Mouse (Mus musculus): ENCODE results near the gene Jakmip3. TPM values are rescaled to one million over a fixed set of nuclear protein-coding genes. Genes with fewer than 3 reads are reported as not detected.

Gene Jakmip3
- polyA plus RNA-seq, 1 experiment from 2014 or later = not detected

DNA sequence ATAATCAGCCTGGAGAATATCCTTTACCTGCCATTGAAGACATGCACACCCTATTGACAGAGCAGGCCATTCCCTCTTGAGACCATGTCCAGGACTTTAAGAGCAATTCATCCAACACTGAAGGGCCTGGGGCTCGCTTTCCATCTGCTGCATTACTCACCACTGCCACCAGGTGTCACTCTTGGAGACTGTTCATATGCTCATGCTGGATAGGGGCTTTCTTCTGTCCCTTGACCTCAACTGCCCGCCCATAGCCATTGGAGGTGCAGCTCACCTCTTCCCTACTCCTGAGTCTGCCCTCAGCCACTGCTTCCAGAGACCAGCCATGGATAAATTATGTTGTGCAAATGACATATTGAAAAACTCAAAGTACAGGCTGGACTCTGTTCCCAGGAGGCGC is 70.5 kb downstream of the Jakmip3 start:
- ATAC-seq (ENCODE audit: extremely low read depth, insufficient number of reproducible peaks, low FRiP score, low TSS enrichment) = no peak
- no peaks in the 10 kb centered on the region for H3K36me3 ChIP-seq
- H3K4me3 ChIP-seq = no peak overlapping the region
- WGBS = 37% methylated on average over 3 of the region's 3 CpGs
- H3K4me1 ChIP-seq = peaks cover 9% of the 10 kb centered on the region; the same call in 1 of the 2 replicates
- no peak overlapping the region for H3K27ac ChIP-seq (replicated peaks)
- H3K9ac ChIP-seq = no peak overlapping the region
- peaks cover 24% of the 10 kb centered on the region for H3K27me3 ChIP-seq (replicated peaks)
- no peaks in the 10 kb centered on the region for H3K9me3 ChIP-seq
- no peak overlapping the region for H3K4me2 ChIP-seq

DNA sequence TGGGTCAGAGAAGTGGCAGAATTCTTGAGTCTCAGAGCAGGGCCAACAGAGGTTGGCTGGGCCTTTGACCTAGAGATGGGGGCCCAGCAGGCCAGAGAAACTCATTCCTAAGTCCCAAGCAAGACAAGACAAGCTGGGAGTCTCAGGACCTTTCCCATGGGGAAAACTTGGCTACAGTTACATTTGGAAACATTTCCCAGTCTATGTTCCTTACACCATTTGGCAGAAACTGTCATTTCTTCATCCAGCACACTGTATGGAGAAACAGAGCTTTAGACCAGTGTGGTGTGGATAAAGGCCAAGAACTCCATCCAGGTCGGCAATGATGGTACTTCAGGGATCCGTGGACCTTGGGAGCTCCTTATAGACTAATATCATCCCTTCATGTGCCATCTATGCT is 71.1 kb downstream of the Jakmip3 start:
- WGBS = 84% methylated on average over 2 of the region's 2 CpGs
- no peak overlapping the region for H3K27ac ChIP-seq (replicated peaks)
- no peak overlapping the region for H3K9ac ChIP-seq
- H3K4me2 ChIP-seq = no peak overlapping the region
- H3K4me3 ChIP-seq = no peak overlapping the region
- peaks cover 25% of the 10 kb centered on the region for H3K27me3 ChIP-seq (replicated peaks)
- ATAC-seq (ENCODE audit: extremely low read depth, insufficient number of reproducible peaks, low FRiP score, low TSS enrichment) = no peak
- H3K36me3 ChIP-seq = no peaks in the 10 kb centered on the region
- no peaks in the 10 kb centered on the region for H3K9me3 ChIP-seq
- peaks cover 15% of the 10 kb centered on the region; the same call in 1 of the 2 replicates for H3K4me1 ChIP-seq

DNA sequence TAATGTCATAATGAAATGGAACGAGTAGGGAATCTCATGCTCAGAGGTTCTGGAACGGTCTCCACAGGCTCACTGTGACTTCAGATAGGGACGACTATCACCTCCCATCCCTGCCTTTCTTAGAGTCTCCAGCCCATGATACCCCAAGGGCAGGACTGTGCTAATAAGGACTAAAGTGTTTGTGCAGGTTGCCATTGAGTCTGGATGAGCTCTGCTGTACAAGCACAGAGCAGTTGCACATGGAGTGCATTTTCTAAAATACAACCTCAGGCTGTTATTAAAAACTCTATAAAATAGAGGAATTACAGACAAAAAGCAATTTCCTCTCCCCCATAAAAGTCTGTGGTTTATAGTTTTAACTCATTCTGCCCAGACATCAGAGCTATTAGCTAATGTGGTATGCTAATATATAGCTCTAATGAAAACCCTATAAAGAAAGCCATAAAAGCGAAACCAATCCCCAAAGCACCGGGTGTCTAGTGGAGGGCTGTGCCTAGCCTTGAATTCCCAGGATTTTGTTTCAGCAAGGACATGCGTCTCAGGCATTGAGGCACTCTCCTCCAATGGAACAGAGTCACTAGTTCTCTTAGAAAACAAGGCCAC is 72.3 kb downstream of the Jakmip3 start:
- H3K27me3 ChIP-seq (replicated peaks) = peaks cover 25% of the 10 kb centered on the region
- peaks cover 16% of the 10 kb centered on the region; the same call in 1 of the 2 replicates for H3K4me1 ChIP-seq
- H3K9ac ChIP-seq = no peak overlapping the region
- H3K4me2 ChIP-seq = no peak overlapping the region
- 71% methylated on average over 6 of the region's 6 CpGs for WGBS
- no peak overlapping the region for H3K4me3 ChIP-seq
- H3K9me3 ChIP-seq = no peaks in the 10 kb centered on the region
- H3K36me3 ChIP-seq = no peaks in the 10 kb centered on the region
- no peak for ATAC-seq (ENCODE audit: extremely low read depth, insufficient number of reproducible peaks, low FRiP score, low TSS enrichment)
- no peak overlapping the region for H3K27ac ChIP-seq (replicated peaks)

DNA sequence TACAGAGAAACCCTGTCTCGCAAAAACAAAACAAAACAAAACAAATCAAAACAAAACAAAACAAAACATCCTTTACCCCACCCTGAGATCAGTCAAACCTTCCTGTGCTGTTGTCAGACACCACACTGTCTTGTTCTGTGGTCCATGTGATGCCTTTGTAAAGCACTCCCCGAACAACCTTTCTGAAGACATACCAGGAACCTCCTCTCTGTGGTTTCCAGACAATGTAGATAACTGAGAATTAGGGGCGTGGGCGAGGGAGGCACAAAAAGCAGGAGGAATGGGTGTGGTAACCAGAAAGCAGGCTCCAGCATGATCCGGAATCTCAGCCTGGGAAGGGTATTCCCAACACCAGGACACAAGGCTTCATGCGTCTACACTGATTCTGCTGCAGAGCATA is 74.6 kb downstream of the Jakmip3 start:
- Histone ChIP-seq H3K9ac (no peak overlapping the region), H3K36me3 (no peaks in the 10 kb centered on the region), H3K4me3 (no peak overlapping the region), H3K4me2 (no peak overlapping the region), H3K27ac (replicated peaks) (no peak overlapping the region), H3K27me3 (replicated peaks) (peaks cover 10% of the 10 kb centered on the region; the same call in 1 of the 2 replicates), H3K4me1 (peaks cover 16% of the 10 kb centered on the region; the same call in 1 of the 2 replicates), H3K9me3 (no peaks in the 10 kb centered on the region)
- no peak for ATAC-seq (ENCODE audit: extremely low read depth, insufficient number of reproducible peaks, low FRiP score, low TSS enrichment)
- WGBS = 65% methylated on average over 6 of the region's 6 CpGs

DNA sequence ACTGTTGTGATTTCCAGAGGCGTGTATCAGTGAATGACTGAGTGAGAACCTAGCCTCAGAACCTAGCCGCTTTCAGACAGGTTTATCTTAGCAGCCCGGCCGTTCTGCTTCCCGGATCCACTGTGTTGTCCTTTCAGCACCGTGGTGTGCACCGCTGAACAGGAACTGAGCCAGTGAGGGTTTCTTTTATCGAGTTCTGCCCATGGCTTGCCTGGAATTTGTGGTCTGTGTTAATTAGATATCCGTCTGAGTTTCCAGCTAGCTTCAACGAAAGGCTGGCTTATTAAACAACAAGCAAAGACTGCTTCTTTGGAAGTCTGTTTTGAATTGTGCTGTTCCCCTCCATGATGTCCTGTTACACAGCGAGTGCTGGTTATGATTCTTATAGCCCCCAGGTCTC is 75.8 kb downstream of the Jakmip3 start:
- Histone ChIP-seq H3K36me3 (no peaks in the 10 kb centered on the region), H3K27ac (replicated peaks) (no peak overlapping the region), H3K9me3 (no peaks in the 10 kb centered on the region), H3K4me3 (no peak overlapping the region), H3K9ac (no peak overlapping the region), H3K27me3 (replicated peaks) (0 out of 2 replicates have a peak, but pooled peaks cover 6% of the 10 kb centered on the region), H3K4me1 (peaks cover 20% of the 10 kb centered on the region), H3K4me2 (no peak overlapping the region)
- WGBS = 34% methylated on average over 11 of the region's 11 CpGs
- ATAC-seq (ENCODE audit: extremely low read depth, insufficient number of reproducible peaks, low FRiP score, low TSS enrichment) = no peak

DNA sequence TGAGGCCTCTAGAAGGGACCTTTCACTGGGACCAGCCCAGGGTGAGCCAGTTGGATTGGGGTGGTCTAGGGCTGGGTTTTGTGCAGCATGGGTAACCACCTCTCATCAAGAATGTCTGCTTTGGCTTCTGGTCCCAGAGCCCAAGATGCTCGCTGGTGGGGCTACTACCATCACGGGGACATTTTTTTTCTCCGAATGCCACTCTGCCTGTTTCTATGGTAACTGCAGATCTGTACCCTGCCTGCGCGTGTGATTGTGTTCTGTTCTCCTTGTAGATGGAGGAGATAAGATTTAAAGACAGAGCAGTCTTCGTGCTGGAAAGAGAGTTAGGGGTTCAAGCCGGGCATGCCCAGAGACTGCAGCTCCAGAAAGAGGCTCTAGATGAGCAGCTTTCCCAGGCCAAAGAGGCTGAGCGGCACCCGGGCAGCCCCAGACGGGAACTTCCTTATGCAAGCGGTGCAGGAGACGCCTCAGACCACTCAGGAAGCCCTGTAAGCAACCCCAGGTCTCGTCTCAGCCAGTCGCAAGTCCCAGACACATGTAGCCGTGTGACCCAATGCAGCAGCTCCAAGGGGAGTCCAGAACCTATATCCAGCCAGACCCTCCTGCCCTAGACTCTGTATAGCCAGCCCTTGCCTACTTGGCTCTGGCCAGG is 76.8 kb downstream of the Jakmip3 start:
- H3K9me3 ChIP-seq = no peaks in the 10 kb centered on the region
- 0 out of 2 replicates have a peak, but pooled peaks cover 6% of the 10 kb centered on the region for H3K27me3 ChIP-seq (replicated peaks)
- H3K27ac ChIP-seq (replicated peaks) = no peak overlapping the region
- H3K4me1 ChIP-seq = peaks cover 20% of the 10 kb centered on the region
- H3K4me2 ChIP-seq = no peak overlapping the region
- no peak for ATAC-seq (ENCODE audit: extremely low read depth, insufficient number of reproducible peaks, low FRiP score, low TSS enrichment)
- no peak overlapping the region for H3K4me3 ChIP-seq
- no peaks in the 10 kb centered on the region for H3K36me3 ChIP-seq
- WGBS = 67% methylated on average over 15 of the region's 15 CpGs
- H3K9ac ChIP-seq = no peak overlapping the region

DNA sequence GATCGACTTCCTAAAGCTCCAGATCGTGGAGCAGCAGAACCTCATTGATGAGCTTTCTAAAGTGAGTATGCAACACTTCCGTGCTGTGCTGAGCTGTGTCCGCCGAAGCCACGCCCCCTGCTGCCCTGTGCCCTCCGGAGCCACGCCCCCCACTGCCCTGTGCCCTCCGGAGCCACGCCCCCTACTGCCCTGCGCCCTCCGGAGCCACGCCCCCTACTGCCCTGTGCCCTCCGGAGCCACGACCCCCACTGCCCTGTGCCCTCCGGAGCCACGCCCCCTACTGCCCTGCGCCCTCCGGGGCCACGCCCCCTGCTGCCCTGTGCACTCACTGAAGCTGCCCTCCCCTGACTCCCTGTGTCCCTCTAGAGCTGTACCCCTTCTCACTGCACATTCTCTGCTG is 80.4 kb downstream of the Jakmip3 start:
- Histone ChIP-seq H3K9ac (no peak overlapping the region), H3K27me3 (replicated peaks) (peaks cover 9% of the 10 kb centered on the region; the same call in 1 of the 2 replicates), H3K36me3 (no peaks in the 10 kb centered on the region), H3K4me2 (peak overlapping the region; percentile 50), H3K9me3 (no peaks in the 10 kb centered on the region), H3K27ac (replicated peaks) (no peak overlapping the region), H3K4me1 (peaks cover 17% of the 10 kb centered on the region), H3K4me3 (peak overlapping the region; percentile 24)
- WGBS = 17% methylated on average over 20 of the region's 20 CpGs
- no peak for ATAC-seq (ENCODE audit: extremely low read depth, insufficient number of reproducible peaks, low FRiP score, low TSS enrichment)

DNA sequence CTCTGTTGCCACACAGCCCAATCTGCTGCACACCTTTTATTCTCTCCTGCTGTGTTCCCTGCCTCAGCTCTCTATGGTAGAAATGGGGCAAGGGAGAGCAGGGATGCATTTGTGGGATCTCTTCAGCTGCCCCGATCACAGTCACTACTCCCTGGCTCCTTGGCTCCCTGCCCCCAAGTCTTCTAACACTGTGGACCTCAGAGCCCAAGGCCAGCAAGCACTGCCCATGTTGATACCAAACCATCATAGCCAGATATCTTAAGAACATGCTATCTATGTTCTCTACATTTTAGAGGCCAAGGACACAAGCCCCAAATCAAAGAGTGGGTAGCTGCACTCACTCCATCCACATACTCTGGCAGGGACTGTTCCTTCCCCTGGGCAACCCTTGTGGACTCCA is 80.8 kb downstream of the Jakmip3 start:
- Histone ChIP-seq H3K4me2 (no peak overlapping the region), H3K27me3 (replicated peaks) (peaks cover 10% of the 10 kb centered on the region; the same call in 1 of the 2 replicates), H3K9me3 (no peaks in the 10 kb centered on the region), H3K9ac (no peak overlapping the region), H3K4me1 (peaks cover 12% of the 10 kb centered on the region), H3K4me3 (no peak overlapping the region), H3K36me3 (no peaks in the 10 kb centered on the region), H3K27ac (replicated peaks) (no peak overlapping the region)
- WGBS = 42% methylated on average over 1 of the region's 1 CpGs
- ATAC-seq (ENCODE audit: extremely low read depth, insufficient number of reproducible peaks, low FRiP score, low TSS enrichment) = no peak

DNA sequence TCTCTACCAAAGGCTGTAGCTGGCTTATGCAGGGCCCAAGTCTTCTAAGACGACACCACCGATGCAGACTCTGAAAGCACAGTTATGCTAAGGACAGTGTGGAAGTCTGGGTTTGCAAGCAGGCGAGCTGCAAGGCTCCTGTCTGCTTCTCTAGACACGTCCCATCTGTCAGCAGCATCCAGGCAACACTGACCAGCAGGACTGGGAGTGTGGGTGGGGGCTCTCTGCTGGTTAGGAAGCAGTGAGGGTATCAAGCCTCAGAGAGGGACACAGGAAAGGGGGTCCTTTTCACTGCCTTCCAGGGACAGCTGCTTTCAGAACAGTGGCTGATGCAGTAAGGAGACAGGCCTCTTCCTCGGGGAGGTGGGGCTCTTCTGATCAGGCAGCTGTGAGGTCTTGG is 86.6 kb downstream of the Jakmip3 start:
- Histone ChIP-seq H3K4me2 (no peak overlapping the region), H3K9ac (no peak overlapping the region; the same call in 1 of the 2 replicates), H3K27me3 (replicated peaks) (peaks cover 15% of the 10 kb centered on the region; the same call in 1 of the 2 replicates), H3K36me3 (no peaks in the 10 kb centered on the region), H3K4me1 (peaks cover 13% of the 10 kb centered on the region; the same call in 1 of the 2 replicates), H3K9me3 (no peaks in the 10 kb centered on the region), H3K27ac (replicated peaks) (no peak overlapping the region), H3K4me3 (no peak overlapping the region)
- no peak for ATAC-seq (ENCODE audit: extremely low read depth, insufficient number of reproducible peaks, low FRiP score, low TSS enrichment)
- WGBS = 21% methylated on average over 5 of the region's 5 CpGs

DNA sequence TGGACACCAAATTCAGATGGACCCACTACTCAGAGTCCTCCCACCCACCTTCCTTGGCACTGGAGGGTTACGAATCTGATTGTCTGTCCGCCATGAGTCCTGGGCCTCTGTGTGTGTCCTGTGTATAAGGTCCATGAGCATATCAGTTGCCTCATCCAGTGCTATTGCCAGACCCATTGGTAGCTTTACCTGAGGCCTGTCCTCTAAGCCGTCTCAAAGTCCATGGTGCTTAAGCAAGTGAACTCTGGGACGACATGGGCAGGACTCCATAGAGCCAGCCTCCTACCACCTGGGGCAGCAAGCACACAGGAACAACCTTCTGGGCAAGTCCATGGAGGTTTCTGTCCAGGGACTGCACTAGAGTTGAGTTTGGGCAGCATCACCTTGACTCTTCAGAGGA is 90.7 kb downstream of the Jakmip3 start:
- Histone ChIP-seq H3K4me3 (no peak overlapping the region), H3K4me2 (no peak overlapping the region), H3K4me1 (peaks cover 9% of the 10 kb centered on the region; the same call in 1 of the 2 replicates), H3K36me3 (no peaks in the 10 kb centered on the region), H3K9ac (no peak overlapping the region), H3K27ac (replicated peaks) (no peak overlapping the region), H3K27me3 (replicated peaks) (peaks cover 8% of the 10 kb centered on the region), H3K9me3 (no peaks in the 10 kb centered on the region)
- 82% methylated on average over 4 of the region's 4 CpGs for WGBS
- ATAC-seq (ENCODE audit: extremely low read depth, insufficient number of reproducible peaks, low FRiP score, low TSS enrichment) = no peak

DNA sequence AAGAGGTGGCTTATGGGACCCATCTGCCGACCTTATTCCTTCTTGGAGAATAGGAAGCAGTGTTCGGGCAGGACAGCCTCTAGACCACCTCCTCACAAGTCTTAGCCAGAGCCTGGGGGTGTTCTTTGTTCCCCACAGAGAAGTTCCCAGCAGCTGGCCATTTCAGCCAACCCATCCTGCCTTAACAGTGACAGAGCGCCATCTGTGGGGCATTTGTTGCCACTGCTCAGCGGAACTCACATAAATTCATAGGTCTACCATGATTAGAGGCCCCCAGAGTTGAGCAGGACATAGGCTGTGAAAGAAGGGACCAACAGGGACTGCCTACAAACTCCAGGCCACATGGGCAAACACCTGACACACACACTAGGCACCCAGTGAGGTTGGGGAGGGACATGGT is 122.9 kb downstream of the Jakmip3 start:
- Histone ChIP-seq H3K4me1 (no peaks in the 10 kb centered on the region), H3K27me3 (replicated peaks) (peaks cover 19% of the 10 kb centered on the region; the same call in 1 of the 2 replicates), H3K9me3 (no peaks in the 10 kb centered on the region), H3K36me3 (no peaks in the 10 kb centered on the region), H3K4me2 (no peak overlapping the region), H3K4me3 (no peak overlapping the region), H3K27ac (replicated peaks) (no peak overlapping the region), H3K9ac (no peak overlapping the region)
- WGBS = 48% methylated on average over 4 of the region's 4 CpGs
- no peak for ATAC-seq (ENCODE audit: extremely low read depth, insufficient number of reproducible peaks, low FRiP score, low TSS enrichment)

Data from heart, embryonic 13.5 days (tissue).